Mouse (Mus musculus): ENCODE measurements around the gene Ephb6.
"Not testable (repeated sequence)": the region's sequence is repeated elsewhere in the genome, so short reads cannot be mapped to it uniquely, and the experiment has no call there.

Gene Ephb6

GRCm38 (mm10) chr6:41605061-41605793 is at the start of gene Ephb6:
Gene Ephb6, plus strand, starts transcription at chr6:41605482.
- peak; percentile 87 for DNase-seq

GRCm38 (mm10) chr6:41556389-41556788 is 48.9 kb upstream of the Ephb6 start:
- DNase-seq: no peak

- DNase-seq: no peak
Observed at GRCm38 (mm10) chr6:41557468-41557867, 47.8 kb upstream of the Ephb6 start.

GRCm38 (mm10) chr6:41558271-41558670 is 47.0 kb upstream of the Ephb6 start:
- DNase-seq: no peak

GRCm38 (mm10) chr6:41559331-41559730 is 46.0 kb upstream of the Ephb6 start:
- DNase-seq: no peak

GRCm38 (mm10) chr6:41560273-41560672 is 45.0 kb upstream of the Ephb6 start:
- no peak for DNase-seq

- DNase-seq: no peak
Observed at GRCm38 (mm10) chr6:41562598-41562997, 42.7 kb upstream of the Ephb6 start.

- not testable (repeated sequence) for DNase-seq
Observed at GRCm38 (mm10) chr6:41563104-41563951, 42.0 kb upstream of the Ephb6 start.

GRCm38 (mm10) chr6:41565261-41565660 is 40.0 kb upstream of the Ephb6 start:
- DNase-seq: no peak

GRCm38 (mm10) chr6:41566965-41567364 is 38.3 kb upstream of the Ephb6 start:
- no peak for DNase-seq

- no peak for DNase-seq
Observed at GRCm38 (mm10) chr6:41569078-41569477, 36.2 kb upstream of the Ephb6 start.

- DNase-seq: no peak
Observed at GRCm38 (mm10) chr6:41576526-41577097, 28.7 kb upstream of the Ephb6 start.

GRCm38 (mm10) chr6:41577297-41577696 is 28.0 kb upstream of the Ephb6 start:
- DNase-seq: no peak

- DNase-seq: no peak
Observed at GRCm38 (mm10) chr6:41581295-41581694, 24.0 kb upstream of the Ephb6 start.

- no peak for DNase-seq
Observed at GRCm38 (mm10) chr6:41582189-41582588, 23.1 kb upstream of the Ephb6 start.

- peak; percentile 54 for DNase-seq
Observed at GRCm38 (mm10) chr6:41604401-41605050, 756 bp upstream of the Ephb6 start.

- DNase-seq: no peak
Observed at GRCm38 (mm10) chr6:41605794-41606104, 467 bp downstream of the Ephb6 start.

- peak; percentile 77 for DNase-seq
Observed at GRCm38 (mm10) chr6:41606214-41606613, 932 bp downstream of the Ephb6 start.

- no peak for DNase-seq
Observed at GRCm38 (mm10) chr6:41607637-41608036, 2.4 kb downstream of the Ephb6 start.

- no peak for DNase-seq
Observed at GRCm38 (mm10) chr6:41620173-41620798, 15.0 kb downstream of the Ephb6 start.

GRCm38 (mm10) chr6:41621241-41621990 is 16.1 kb downstream of the Ephb6 start:
- DNase-seq: no peak

GRCm38 (mm10) chr6:41622661-41623060 is 17.4 kb downstream of the Ephb6 start:
- peak; percentile 32 for DNase-seq
